Mouse (Mus musculus) MEL-GATA-1-ER (cell line): ENCODE measurements around the gene C1qtnf6.

ENCODE experiments used
- DNase-seq: peaks from one replicate; pipeline ENCODE4 v3.0.0-alpha.2; 2012; ENCODE audit warnings: low read depth; ENCODE audit errors: extremely low read depth

The C1qtnf6 gene

GRCm38 (mm10) chr15:78515759-78516158 is 15.5 kb downstream of the C1qtnf6 start:
- no peak for DNase-seq

- DNase-seq = peak; percentile 41
Observed at GRCm38 (mm10) chr15:78514393-78515146, 16.6 kb downstream of the C1qtnf6 start.

GRCm38 (mm10) chr15:78513019-78513418 is 18.2 kb downstream of the C1qtnf6 start:
- DNase-seq = no peak

- DNase-seq = no peak
Observed at GRCm38 (mm10) chr15:78511951-78512350, 19.3 kb downstream of the C1qtnf6 start.

GRCm38 (mm10) chr15:78510736-78511135 is 20.5 kb downstream of the C1qtnf6 start:
- no peak for DNase-seq

GRCm38 (mm10) chr15:78510121-78510576 is 21.1 kb downstream of the C1qtnf6 start:
- no peak for DNase-seq

GRCm38 (mm10) chr15:78509297-78509899 is 21.8 kb downstream of the C1qtnf6 start:
- no peak for DNase-seq

GRCm38 (mm10) chr15:78508443-78508842 is 22.8 kb downstream of the C1qtnf6 start:
- no peak for DNase-seq

GRCm38 (mm10) chr15:78505541-78505940 is 25.7 kb downstream of the C1qtnf6 start:
- no peak for DNase-seq

- DNase-seq = no peak
Observed at GRCm38 (mm10) chr15:78504816-78505215, 26.4 kb downstream of the C1qtnf6 start.

GRCm38 (mm10) chr15:78504013-78504412 is 27.2 kb downstream of the C1qtnf6 start:
- DNase-seq = no peak

GRCm38 (mm10) chr15:78502437-78503132 is 28.6 kb downstream of the C1qtnf6 start:
- no peak for DNase-seq

- DNase-seq = no peak
Observed at GRCm38 (mm10) chr15:78494968-78495406, 36.2 kb downstream of the C1qtnf6 start, which contains the start of gene Il2rb. TSS of gene Il2rb (minus strand) at chr15:78495271.

GRCm38 (mm10) chr15:78493401-78494010 is 37.7 kb downstream of the C1qtnf6 start:
- DNase-seq = no peak

- no peak for DNase-seq
Observed at GRCm38 (mm10) chr15:78491301-78491700, 39.9 kb downstream of the C1qtnf6 start.

GRCm38 (mm10) chr15:78489906-78490305 is 41.3 kb downstream of the C1qtnf6 start:
- no peak for DNase-seq

GRCm38 (mm10) chr15:78489248-78489647 is 42.0 kb downstream of the C1qtnf6 start:
- no peak for DNase-seq

GRCm38 (mm10) chr15:78487066-78487465 is 44.1 kb downstream of the C1qtnf6 start:
- no peak for DNase-seq

- no peak for DNase-seq
Observed at GRCm38 (mm10) chr15:78486564-78486963, 44.7 kb downstream of the C1qtnf6 start.

GRCm38 (mm10) chr15:78483311-78483710 is 47.9 kb downstream of the C1qtnf6 start:
- DNase-seq = no peak

GRCm38 (mm10) chr15:78482518-78482917 is 48.7 kb downstream of the C1qtnf6 start:
- no peak for DNase-seq
